Mouse (Mus musculus): Measurements from ENCODE around the gene Wwc2. TPM values are rescaled to one million over a fixed set of nuclear protein-coding genes. Genes with fewer than 3 reads are reported as not detected.

The Wwc2 gene
- polyA plus RNA-seq, 1 experiment from 2014 or later = 4.7 TPM

DNA sequence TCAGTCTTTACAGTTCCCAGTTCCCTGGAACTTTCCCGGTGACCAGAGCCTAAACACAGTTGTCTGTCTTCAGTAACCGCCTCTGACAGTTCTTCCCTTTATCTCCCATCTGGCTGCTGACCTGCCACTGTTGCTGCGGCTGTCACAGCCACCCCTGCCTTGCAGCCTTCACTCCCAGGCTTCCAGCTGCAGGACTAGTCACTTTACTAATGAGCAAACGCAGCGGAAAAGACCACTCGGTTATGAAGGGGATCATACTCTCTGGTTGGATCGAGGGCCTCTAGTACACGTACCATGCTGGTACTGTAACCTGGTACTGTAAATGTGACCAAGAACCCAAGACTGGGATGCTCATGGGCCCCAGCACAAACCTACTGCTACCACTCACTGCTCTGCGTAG, 83.7 kb downstream of the Wwc2 start:
- Histone ChIP-seq H3K9ac (ENCODE audit: low read depth, low read length) (no peak overlapping the region), H3K27me3 (ENCODE audit: control insufficient read depth, insufficient read depth, low read depth, low read length) (no peaks in the 10 kb centered on the region), H3K4me2 (ENCODE audit: low read length) (no peak overlapping the region), H3K4me3 (ENCODE audit: low read depth, low read length) (no peak overlapping the region), H3K27ac (ENCODE audit: low read length) (no peak overlapping the region), H3K36me3 (ENCODE audit: control insufficient read depth, insufficient read depth, low read length) (no peaks in the 10 kb centered on the region), H3K9me3 (replicated peaks; ENCODE audit: control insufficient read depth, low read length, poor library complexity, severe bottlenecking) (peaks cover 10% of the 10 kb centered on the region; the same call in 1 of the 2 replicates), H3K4me1 (ENCODE audit: control insufficient read depth, insufficient read depth, low read length) (no peaks in the 10 kb centered on the region)
- ATAC-seq = no peak
- 88% methylated on average over 9 of the region's 9 CpGs for WGBS

DNA sequence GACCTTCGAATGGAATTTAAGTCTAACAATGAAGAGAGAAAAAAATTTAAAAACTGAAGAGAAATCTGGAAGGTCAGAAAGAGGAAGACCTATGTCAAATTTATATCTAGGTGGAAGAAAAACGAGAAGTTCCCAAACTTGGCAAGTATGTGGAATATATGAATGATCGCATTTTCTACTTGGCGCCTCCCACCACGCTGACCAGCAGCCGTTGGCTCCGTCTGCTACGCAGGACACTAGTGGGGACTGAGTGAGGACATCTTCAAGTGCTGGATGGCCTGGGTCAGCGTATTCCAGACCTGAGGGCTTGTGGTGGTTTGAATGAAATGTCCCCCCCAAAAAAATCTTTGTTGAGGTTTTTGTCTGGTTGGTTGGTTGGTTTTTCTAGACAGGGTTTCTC, 84.6 kb downstream of the Wwc2 start:
- Histone ChIP-seq H3K27ac (ENCODE audit: low read length) (no peak overlapping the region), H3K4me2 (ENCODE audit: low read length) (no peak overlapping the region), H3K4me3 (ENCODE audit: low read depth, low read length) (no peak overlapping the region), H3K27me3 (ENCODE audit: control insufficient read depth, insufficient read depth, low read depth, low read length) (no peaks in the 10 kb centered on the region), H3K9ac (ENCODE audit: low read depth, low read length) (no peak overlapping the region), H3K36me3 (ENCODE audit: control insufficient read depth, insufficient read depth, low read length) (no peaks in the 10 kb centered on the region), H3K4me1 (ENCODE audit: control insufficient read depth, insufficient read depth, low read length) (no peaks in the 10 kb centered on the region), H3K9me3 (replicated peaks; ENCODE audit: control insufficient read depth, low read length, poor library complexity, severe bottlenecking) (peaks cover 10% of the 10 kb centered on the region; the same call in 1 of the 2 replicates)
- 95% methylated on average over 9 of the region's 9 CpGs for WGBS
- no peak for ATAC-seq

DNA sequence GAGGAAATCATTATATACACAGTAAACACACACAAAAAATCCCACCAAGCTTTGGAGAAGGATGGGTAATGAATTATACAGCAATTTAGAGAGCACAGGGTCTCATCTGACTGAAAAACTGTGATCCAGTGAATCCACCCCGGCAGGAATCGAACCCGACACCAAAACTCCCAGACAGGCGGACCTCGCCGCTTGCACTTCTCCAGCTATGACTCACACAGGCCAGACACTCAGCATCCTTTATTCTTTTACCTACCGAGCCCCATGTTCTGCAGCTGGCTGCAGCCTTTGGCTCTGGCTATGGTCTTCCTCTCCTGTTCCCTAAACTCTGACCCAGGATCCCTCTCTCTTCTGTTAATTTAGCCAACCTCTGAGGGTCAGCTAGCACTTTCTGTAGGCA, 85.5 kb downstream of the Wwc2 start:
- Histone ChIP-seq H3K9me3 (replicated peaks; ENCODE audit: control insufficient read depth, low read length, poor library complexity, severe bottlenecking) (peaks cover 10% of the 10 kb centered on the region; the same call in 1 of the 2 replicates), H3K27ac (ENCODE audit: low read length) (no peak overlapping the region), H3K4me1 (ENCODE audit: control insufficient read depth, insufficient read depth, low read length) (no peaks in the 10 kb centered on the region), H3K27me3 (ENCODE audit: control insufficient read depth, insufficient read depth, low read depth, low read length) (no peaks in the 10 kb centered on the region), H3K36me3 (ENCODE audit: control insufficient read depth, insufficient read depth, low read length) (no peaks in the 10 kb centered on the region), H3K9ac (ENCODE audit: low read depth, low read length) (no peak overlapping the region), H3K4me3 (ENCODE audit: low read depth, low read length) (no peak overlapping the region), H3K4me2 (ENCODE audit: low read length) (no peak overlapping the region)
- 93% methylated on average over 7 of the region's 7 CpGs for WGBS
- no peak for ATAC-seq

DNA sequence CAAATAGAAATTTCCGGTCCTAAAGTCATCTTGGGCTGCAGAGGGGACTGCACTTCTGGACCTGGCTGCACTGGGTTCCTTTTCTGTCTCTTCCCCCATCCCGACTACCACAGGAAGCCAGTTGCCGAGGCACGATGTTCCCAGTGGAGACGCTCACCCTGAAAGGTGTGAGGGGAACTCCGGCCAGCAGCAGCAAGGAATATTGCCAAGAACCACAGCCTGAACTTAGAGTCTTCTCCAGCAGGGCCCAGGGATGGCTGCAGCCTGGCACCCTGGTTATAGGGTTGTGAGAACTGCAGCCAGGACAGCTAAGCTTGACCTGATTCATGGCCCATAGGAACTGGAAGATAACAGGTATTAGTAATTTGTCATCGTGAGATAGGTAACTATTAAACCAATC, 86.7 kb downstream of the Wwc2 start:
- H3K4me2 ChIP-seq (ENCODE audit: low read length) = no peak overlapping the region
- 0 out of 2 replicates have a peak, but pooled peaks cover 2% of the 10 kb centered on the region for H3K9me3 ChIP-seq (replicated peaks; ENCODE audit: control insufficient read depth, low read length, poor library complexity, severe bottlenecking)
- no peaks in the 10 kb centered on the region for H3K27me3 ChIP-seq (ENCODE audit: control insufficient read depth, insufficient read depth, low read depth, low read length)
- H3K9ac ChIP-seq (ENCODE audit: low read depth, low read length) = no peak overlapping the region
- no peaks in the 10 kb centered on the region for H3K4me1 ChIP-seq (ENCODE audit: control insufficient read depth, insufficient read depth, low read length)
- no peak overlapping the region for H3K4me3 ChIP-seq (ENCODE audit: low read depth, low read length)
- ATAC-seq = no peak
- 87% methylated on average over 7 of the region's 7 CpGs for WGBS
- no peak overlapping the region for H3K27ac ChIP-seq (ENCODE audit: low read length)
- no peaks in the 10 kb centered on the region for H3K36me3 ChIP-seq (ENCODE audit: control insufficient read depth, insufficient read depth, low read length)

DNA sequence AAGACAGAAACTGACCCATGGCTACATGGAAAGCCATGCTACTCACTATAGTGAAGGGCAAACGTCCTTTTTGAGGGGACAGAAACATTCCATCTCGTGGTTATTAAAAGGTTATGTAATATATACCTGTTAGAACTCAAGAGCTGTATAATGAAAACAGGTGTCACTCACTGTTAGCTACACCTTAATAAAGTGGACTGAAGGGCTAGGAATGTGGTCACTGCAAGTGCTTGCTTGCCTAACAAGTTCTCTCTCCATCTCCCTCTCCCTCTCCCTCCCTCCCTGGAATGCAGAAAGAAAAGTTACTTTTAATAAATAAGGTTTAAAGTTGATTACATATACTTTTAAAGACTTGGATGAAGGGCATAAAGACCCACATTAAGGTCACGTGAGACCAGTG, 88.0 kb downstream of the Wwc2 start:
- Histone ChIP-seq H3K4me1 (ENCODE audit: control insufficient read depth, insufficient read depth, low read length) (no peaks in the 10 kb centered on the region), H3K4me2 (ENCODE audit: low read length) (no peak overlapping the region), H3K36me3 (ENCODE audit: control insufficient read depth, insufficient read depth, low read length) (no peaks in the 10 kb centered on the region), H3K9ac (ENCODE audit: low read depth, low read length) (no peak overlapping the region), H3K27me3 (ENCODE audit: control insufficient read depth, insufficient read depth, low read depth, low read length) (no peaks in the 10 kb centered on the region), H3K27ac (ENCODE audit: low read length) (no peak overlapping the region), H3K9me3 (replicated peaks; ENCODE audit: control insufficient read depth, low read length, poor library complexity, severe bottlenecking) (no peaks in the 10 kb centered on the region), H3K4me3 (ENCODE audit: low read depth, low read length) (no peak overlapping the region)
- no peak for ATAC-seq
- WGBS = 89% methylated on average over 3 of the region's 3 CpGs

DNA sequence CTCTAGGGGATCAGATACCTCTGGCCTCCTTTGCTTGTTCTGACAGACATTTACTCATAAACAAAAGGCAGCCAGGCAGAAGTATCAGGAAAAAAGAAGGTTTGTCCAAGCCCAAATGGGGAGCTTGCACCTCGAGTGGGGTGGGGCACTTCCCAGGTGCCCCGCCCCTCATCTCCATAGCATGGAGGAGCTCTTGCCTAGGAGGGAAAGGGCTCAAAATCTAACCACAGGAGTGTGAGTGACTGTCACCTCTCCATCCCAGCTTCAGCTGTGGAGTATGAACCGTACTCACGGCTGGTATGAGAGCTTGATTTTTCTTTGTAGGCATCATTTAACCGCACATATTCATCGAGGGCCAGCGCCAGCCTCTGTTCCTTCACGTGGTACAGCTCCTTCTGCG, 90.4 kb downstream of the Wwc2 start:
- WGBS = 95% methylated on average over 9 of the region's 9 CpGs
- no peak overlapping the region for H3K27ac ChIP-seq (ENCODE audit: low read length)
- H3K4me2 ChIP-seq (ENCODE audit: low read length) = no peak overlapping the region
- no peaks in the 10 kb centered on the region for H3K9me3 ChIP-seq (replicated peaks; ENCODE audit: control insufficient read depth, low read length, poor library complexity, severe bottlenecking)
- H3K4me3 ChIP-seq (ENCODE audit: low read depth, low read length) = no peak overlapping the region
- H3K36me3 ChIP-seq (ENCODE audit: control insufficient read depth, insufficient read depth, low read length) = no peaks in the 10 kb centered on the region
- no peak overlapping the region for H3K9ac ChIP-seq (ENCODE audit: low read depth, low read length)
- no peaks in the 10 kb centered on the region for H3K4me1 ChIP-seq (ENCODE audit: control insufficient read depth, insufficient read depth, low read length)
- no peaks in the 10 kb centered on the region for H3K27me3 ChIP-seq (ENCODE audit: control insufficient read depth, insufficient read depth, low read depth, low read length)
- ATAC-seq = no peak

DNA sequence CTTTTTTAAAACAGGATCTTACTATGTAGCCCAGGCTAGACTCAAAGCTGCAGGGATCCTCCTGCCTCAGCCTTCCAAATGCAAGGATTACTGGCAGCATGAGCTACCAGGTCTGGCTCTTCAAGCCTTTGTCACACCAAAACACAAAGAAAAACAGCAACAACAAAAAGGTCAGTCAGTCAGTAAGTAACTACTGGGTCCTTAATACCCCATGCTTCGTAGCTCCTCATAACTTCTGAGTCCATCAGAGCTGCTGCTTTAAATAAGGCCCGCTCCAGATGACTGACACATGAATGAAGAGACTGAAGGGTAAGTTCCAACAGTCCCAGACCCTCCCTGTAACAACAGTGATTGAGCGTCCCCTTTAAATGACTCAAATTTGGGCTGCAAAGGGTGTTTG, 90.8 kb downstream of the Wwc2 start:
- H3K27ac ChIP-seq (ENCODE audit: low read length) = no peak overlapping the region
- WGBS = 94% methylated on average over 3 of the region's 3 CpGs
- no peaks in the 10 kb centered on the region for H3K9me3 ChIP-seq (replicated peaks; ENCODE audit: control insufficient read depth, low read length, poor library complexity, severe bottlenecking)
- H3K4me1 ChIP-seq (ENCODE audit: control insufficient read depth, insufficient read depth, low read length) = no peaks in the 10 kb centered on the region
- H3K27me3 ChIP-seq (ENCODE audit: control insufficient read depth, insufficient read depth, low read depth, low read length) = no peaks in the 10 kb centered on the region
- H3K4me3 ChIP-seq (ENCODE audit: low read depth, low read length) = no peak overlapping the region
- no peak for ATAC-seq
- H3K36me3 ChIP-seq (ENCODE audit: control insufficient read depth, insufficient read depth, low read length) = no peaks in the 10 kb centered on the region
- H3K9ac ChIP-seq (ENCODE audit: low read depth, low read length) = no peak overlapping the region
- no peak overlapping the region for H3K4me2 ChIP-seq (ENCODE audit: low read length)

DNA sequence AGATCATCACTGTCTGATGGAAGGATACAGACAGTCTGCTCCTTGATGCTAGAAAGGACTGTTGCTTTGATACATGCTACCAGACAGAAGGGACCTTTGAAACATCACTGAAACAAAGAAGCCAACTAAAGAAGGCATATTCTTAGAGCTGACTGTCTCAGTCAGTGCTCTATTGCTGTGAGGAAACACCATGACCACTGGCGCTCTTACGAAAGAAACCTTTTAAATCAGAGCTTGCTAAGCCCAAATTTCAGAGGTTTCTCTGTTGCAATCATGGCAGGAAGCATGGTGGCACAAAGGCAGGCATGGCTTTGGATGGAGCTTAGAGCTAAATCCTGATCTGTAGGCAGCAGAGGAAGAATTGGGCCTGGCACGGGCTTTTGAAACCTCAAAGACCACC, 98.3 kb downstream of the Wwc2 start:
- Histone ChIP-seq H3K9ac (ENCODE audit: low read depth, low read length) (no peak overlapping the region), H3K36me3 (ENCODE audit: control insufficient read depth, insufficient read depth, low read length) (no peaks in the 10 kb centered on the region), H3K4me2 (ENCODE audit: low read length) (no peak overlapping the region), H3K4me3 (ENCODE audit: low read depth, low read length) (no peak overlapping the region), H3K27me3 (ENCODE audit: control insufficient read depth, insufficient read depth, low read depth, low read length) (no peaks in the 10 kb centered on the region), H3K9me3 (replicated peaks; ENCODE audit: control insufficient read depth, low read length, poor library complexity, severe bottlenecking) (no peaks in the 10 kb centered on the region), H3K27ac (ENCODE audit: low read length) (no peak overlapping the region), H3K4me1 (ENCODE audit: control insufficient read depth, insufficient read depth, low read length) (peaks cover 6% of the 10 kb centered on the region)
- no peak for ATAC-seq
- 87% methylated on average over 3 of the region's 3 CpGs for WGBS

DNA sequence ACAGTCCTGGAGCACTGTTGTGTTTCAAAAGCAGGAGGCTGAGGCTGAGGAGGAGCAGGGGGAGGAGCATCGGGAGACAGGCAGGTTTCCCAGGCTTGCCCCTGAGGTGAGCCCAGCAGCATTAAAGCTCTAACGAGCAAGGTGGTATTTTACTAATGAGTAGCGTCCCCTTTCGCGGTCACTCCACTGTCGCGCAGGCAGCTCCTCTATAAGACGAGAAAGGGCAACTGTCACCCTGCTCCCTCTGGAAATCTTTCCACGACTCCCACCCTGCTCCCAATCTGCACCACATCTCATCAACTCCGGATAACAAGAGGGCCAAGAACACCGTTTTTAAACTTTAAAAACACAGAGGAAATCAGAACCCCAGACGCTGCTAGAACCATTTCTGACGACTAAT, 99.1 kb downstream of the Wwc2 start:
- Histone ChIP-seq H3K27ac (ENCODE audit: low read length) (no peak overlapping the region), H3K36me3 (ENCODE audit: control insufficient read depth, insufficient read depth, low read length) (no peaks in the 10 kb centered on the region), H3K4me1 (ENCODE audit: control insufficient read depth, insufficient read depth, low read length) (peaks cover 6% of the 10 kb centered on the region), H3K4me3 (ENCODE audit: low read depth, low read length) (no peak overlapping the region), H3K9me3 (replicated peaks; ENCODE audit: control insufficient read depth, low read length, poor library complexity, severe bottlenecking) (no peaks in the 10 kb centered on the region), H3K27me3 (ENCODE audit: control insufficient read depth, insufficient read depth, low read depth, low read length) (no peaks in the 10 kb centered on the region), H3K9ac (ENCODE audit: low read depth, low read length) (no peak overlapping the region), H3K4me2 (ENCODE audit: low read length) (no peak overlapping the region)
- 67% methylated on average over 13 of the region's 13 CpGs for WGBS
- 0 out of 2 replicates have a peak, but pooled peaks have one; percentile 40 for ATAC-seq

DNA sequence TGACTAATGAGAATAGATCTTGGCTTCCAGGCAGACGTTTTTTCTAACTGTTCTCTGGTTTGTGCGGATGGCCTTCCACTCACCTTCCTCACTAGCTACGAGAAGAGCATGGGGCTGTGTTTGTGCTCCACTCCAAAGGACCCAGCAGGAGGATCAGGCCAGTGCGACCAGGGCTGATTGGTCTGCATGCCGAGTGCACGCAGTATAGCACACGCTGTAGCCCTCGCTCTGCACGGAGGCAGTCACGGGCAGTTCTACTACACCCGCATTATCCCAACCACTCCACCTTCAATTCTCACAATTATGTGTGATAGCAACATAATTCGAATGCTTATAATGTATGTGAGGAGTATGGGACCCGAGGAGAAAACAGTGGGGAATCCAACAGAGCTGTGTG, 99.9 kb downstream of the Wwc2 start:
- Histone ChIP-seq H3K4me2 (ENCODE audit: low read length) (no peak overlapping the region), H3K9me3 (replicated peaks; ENCODE audit: control insufficient read depth, low read length, poor library complexity, severe bottlenecking) (no peaks in the 10 kb centered on the region), H3K27ac (ENCODE audit: low read length) (no peak overlapping the region), H3K4me1 (ENCODE audit: control insufficient read depth, insufficient read depth, low read length) (peaks cover 6% of the 10 kb centered on the region), H3K27me3 (ENCODE audit: control insufficient read depth, insufficient read depth, low read depth, low read length) (no peaks in the 10 kb centered on the region), H3K4me3 (ENCODE audit: low read depth, low read length) (no peak overlapping the region), H3K9ac (ENCODE audit: low read depth, low read length) (no peak overlapping the region), H3K36me3 (ENCODE audit: control insufficient read depth, insufficient read depth, low read length) (no peaks in the 10 kb centered on the region)
- ATAC-seq = peak; percentile 49; the same call in 1 of the 2 replicates
- 82% methylated on average over 13 of the region's 13 CpGs for WGBS

Measured in midbrain, embryonic 16.5 days (tissue).